Mouse (Mus musculus) CH12.LX (cell line): ENCODE data around the gene Cpz. TPM values are rescaled to one million over a fixed set of nuclear protein-coding genes. Genes with fewer than 3 reads are reported as not detected.

Source experiments
- DNase-seq: peaks from one replicate; pipeline ENCODE4 v3.0.0-alpha.2; 2013; ENCODE audit errors: extremely low read depth
- H3K27ac ChIP-seq: 2 replicates; pipeline ENCODE4 v1.5.1; 2012; ENCODE audit warnings: low read depth, mild to moderate bottlenecking, control low read depth, moderate library complexity; ENCODE audit not compliant: insufficient read depth
- H3K27me3 ChIP-seq: replicated peaks from 2 replicates; pipeline ENCODE3; 2012; ENCODE audit warnings: inconsistent platforms
- H3K36me3 ChIP-seq, 2 experiments: replicated peaks in 1 of 2; 2 replicates each; pipeline versions ENCODE3 to v1.6.1; 2012; ENCODE audit warnings: inconsistent platforms in 1 of 2, low read length in 1 of 2, mild to moderate bottlenecking in 1 of 2, mixed read lengths in 1 of 2, moderate library complexity in 1 of 2; ENCODE audit not compliant: control insufficient read depth in 1 of 2, insufficient read depth in 1 of 2
- H3K4me1 ChIP-seq, 2 experiments: 2 replicates each; pipeline ENCODE4 v1.6.1; 2012; ENCODE audit warnings: inconsistent platforms in 1 of 2, moderate library complexity in 1 of 2; ENCODE audit not compliant: insufficient read depth in 2 of 2, control insufficient read depth in 1 of 2
- H3K4me2 ChIP-seq: 2 replicates; pipeline ENCODE4 v1.6.1; 2012; ENCODE audit warnings: low read depth, mild to moderate bottlenecking, control low read depth; ENCODE audit not compliant: poor library complexity, insufficient read depth, severe bottlenecking
- H3K4me3 ChIP-seq, 3 experiments: fragments of 150-350 bp in 1 of 3; sonication (generic) in 1 of 3; replicated peaks in 1 of 3; 2 replicates each; pipeline versions ENCODE3 to v1.5.1; 2011 to 2012; ENCODE audit warnings: low read depth in 2 of 3, low read length in 2 of 3, mild to moderate bottlenecking in 2 of 3, moderate library complexity in 2 of 3, control low read depth in 1 of 3, improper control_type of control experiment in 1 of 3, inconsistent platforms in 1 of 3, mixed read lengths in 1 of 3; ENCODE audit not compliant: poor library complexity in 1 of 3
- H3K79me2 ChIP-seq: replicated peaks from 2 replicates; pipeline ENCODE4 v1.6.1; 2012; ENCODE audit warnings: mild to moderate bottlenecking, moderate library complexity; ENCODE audit not compliant: control insufficient read depth, poor library complexity, insufficient read depth, severe bottlenecking; ENCODE audit errors: extremely low read depth
- H3K9ac ChIP-seq: 2 replicates; pipeline ENCODE4 v1.6.1; 2012; ENCODE audit warnings: low read depth, mild to moderate bottlenecking, control low read depth, moderate library complexity; ENCODE audit not compliant: insufficient read depth
- H3K9me3 ChIP-seq: replicated peaks from 2 replicates; pipeline ENCODE3; 2012; ENCODE audit warnings: low read length, inconsistent platforms, mixed read lengths
- BHLHE40 ChIP-seq: IDR thresholded peaks from 2 replicates; pipeline ENCODE4 v1.6.1; 2011; ENCODE audit warnings: mild to moderate bottlenecking, low read depth, low read length, improper control_type of control experiment
- CHD1 ChIP-seq: IDR thresholded peaks from 2 replicates; pipeline ENCODE4 v1.6.1; 2012; ENCODE audit warnings: low read depth, low read length, improper control_type of control experiment, inconsistent platforms
- CHD2 ChIP-seq: IDR thresholded peaks from 2 replicates; pipeline ENCODE4 v1.6.1; 2011; ENCODE audit warnings: low read length, improper control_type of control experiment
- CTCF ChIP-seq, 2 experiments: IDR thresholded peaks in 1 of 2; conservative IDR thresholded peaks in 1 of 2; 2 replicates each; pipeline ENCODE4 v1.5.1; 2011 to 2012; ENCODE audit warnings: low read depth in 2 of 2, low read length in 2 of 2, improper control_type of control experiment in 1 of 2, inconsistent platforms in 1 of 2, mild to moderate bottlenecking in 1 of 2, moderate library complexity in 1 of 2
- E2F4 ChIP-seq: IDR thresholded peaks from 2 replicates; pipeline ENCODE4 v1.6.1; 2011; ENCODE audit warnings: low read depth, low read length, improper control_type of control experiment; ENCODE audit not compliant: insufficient replicate concordance
- ETS1 ChIP-seq: conservative IDR thresholded peaks from 2 replicates; pipeline ENCODE4 v1.6.1; 2012; ENCODE audit warnings: low read depth, mild to moderate bottlenecking, inconsistent platforms, low read length, improper control_type of control experiment, moderate library complexity
- GABPA ChIP-seq: IDR thresholded peaks from 2 replicates; pipeline ENCODE4 v1.6.1; 2012; ENCODE audit warnings: low read depth, low read length, improper control_type of control experiment, inconsistent platforms; ENCODE audit not compliant: insufficient replicate concordance
- HCFC1 ChIP-seq: IDR thresholded peaks from 2 replicates; pipeline ENCODE4 v1.6.1; 2012; ENCODE audit warnings: low read depth, mild to moderate bottlenecking, inconsistent platforms, low read length, improper control_type of control experiment
- KAT2A ChIP-seq: IDR thresholded peaks from 2 replicates; pipeline ENCODE4 v1.6.1; 2012; ENCODE audit warnings: low read length, improper control_type of control experiment, inconsistent platforms; ENCODE audit not compliant: insufficient replicate concordance
- MAFK ChIP-seq: IDR thresholded peaks from 2 replicates; pipeline ENCODE4 v1.6.1; 2011; ENCODE audit warnings: low read length, improper control_type of control experiment; ENCODE audit not compliant: insufficient replicate concordance
- MAX ChIP-seq: IDR thresholded peaks from 2 replicates; pipeline ENCODE4 v1.6.1; 2011; ENCODE audit warnings: low read length, improper control_type of control experiment
- MAZ ChIP-seq: IDR thresholded peaks from 2 replicates; pipeline ENCODE4 v1.6.1; 2012; ENCODE audit warnings: low read depth, mild to moderate bottlenecking, inconsistent platforms, low read length, improper control_type of control experiment, moderate library complexity
- MEF2A ChIP-seq: IDR thresholded peaks from 2 replicates; pipeline ENCODE4 v1.6.1; 2014; ENCODE audit warnings: low read depth, mild to moderate bottlenecking, inconsistent platforms, low read length, improper control_type of control experiment, borderline replicate concordance
- MXI1 ChIP-seq: IDR thresholded peaks from 2 replicates; pipeline ENCODE4 v1.6.1; 2011; ENCODE audit warnings: mild to moderate bottlenecking, low read depth, low read length, improper control_type of control experiment
- NELFE ChIP-seq: IDR thresholded peaks from 2 replicates; pipeline ENCODE4 v1.6.1; 2011; ENCODE audit warnings: low read depth, low read length, improper control_type of control experiment
- NRF1 ChIP-seq: IDR thresholded peaks from 2 replicates; pipeline ENCODE4 v1.6.1; 2014; ENCODE audit warnings: low read depth, mild to moderate bottlenecking, inconsistent platforms, low read length, improper control_type of control experiment, moderate library complexity
- POLR2A ChIP-seq: IDR thresholded peaks from 2 replicates; pipeline ENCODE4 v1.6.1; 2011; ENCODE audit warnings: low read depth, mild to moderate bottlenecking, improper control_type of control experiment, low read length
- POLR2AphosphoS2 ChIP-seq: IDR thresholded peaks from 2 replicates; pipeline ENCODE4 v1.6.1; 2011; ENCODE audit warnings: low read depth, low read length, improper control_type of control experiment
- RAD21 ChIP-seq: IDR thresholded peaks from 2 replicates; pipeline ENCODE4 v1.6.1; 2011; ENCODE audit warnings: low read depth, mild to moderate bottlenecking, low read length, improper control_type of control experiment, moderate library complexity
- SMC3 ChIP-seq: IDR thresholded peaks from 2 replicates; pipeline ENCODE4 v1.6.1; 2011; ENCODE audit warnings: low read depth, low read length, improper control_type of control experiment
- TCF12 ChIP-seq: IDR thresholded peaks from 2 replicates; pipeline ENCODE4 v1.6.1; 2014; ENCODE audit warnings: low read depth, mild to moderate bottlenecking, inconsistent platforms, low read length, improper control_type of control experiment
- UBTF ChIP-seq: IDR thresholded peaks from 2 replicates; pipeline ENCODE4 v1.6.1; 2012; ENCODE audit warnings: low read depth, mild to moderate bottlenecking, inconsistent platforms, low read length, improper control_type of control experiment, moderate library complexity
- USF1 ChIP-seq: IDR thresholded peaks from 2 replicates; pipeline ENCODE4 v1.6.1; 2014; ENCODE audit warnings: low read depth, mild to moderate bottlenecking, inconsistent platforms, low read length, improper control_type of control experiment
- ZC3H11A ChIP-seq: IDR thresholded peaks from 2 replicates; pipeline ENCODE4 v1.6.1; 2012; ENCODE audit warnings: low read depth, mild to moderate bottlenecking, inconsistent platforms, low read length, improper control_type of control experiment
- ZKSCAN1 ChIP-seq: IDR thresholded peaks from 2 replicates; pipeline ENCODE4 v1.6.1; 2012; ENCODE audit warnings: low read depth, inconsistent platforms, low read length, improper control_type of control experiment, borderline replicate concordance
- ZNF384 ChIP-seq: IDR thresholded peaks from 2 replicates; pipeline ENCODE4 v1.6.1; 2012; ENCODE audit warnings: low read depth, low read length, improper control_type of control experiment, inconsistent platforms
- dilution Hi-C: fragments of 300-500 bp; cut with MboI; formaldehyde crosslinking; loops from 2 replicates; pipeline ENCODE4 v1.14.3; 2020; ENCODE audit warnings: low sequenced_read_pairs; ENCODE audit not compliant: extremely low pct_unique_long_range_greater_than_20kb, extremely low pct_ligation_motif_present
- in situ Hi-C: fragments of 300-500 bp; cut with MboI; formaldehyde crosslinking; loops from 3 replicates; pipeline ENCODE4 v1.14.3; 2019; ENCODE audit warnings: low sequenced_read_pairs, low pct_ligation_motif_present, low pct_unique_long_range_greater_than_20kb, mixed read lengths
- polyA plus RNA-seq: library from polyadenylated mRNA; unstranded; fragments of >175 nt; gene quantifications from 2 replicates; pipeline ENCODE4 v1.2.1, GENCODE M21; 2012; ENCODE audit warnings: low read depth; ENCODE audit not compliant: insufficient read length
- total RNA-seq, 2 experiments: library from RNA; depleted of rRNA; stranded (reverse); fragments of 300-350 nt in 1 of 2; fragments of >200 nt in 1 of 2; gene quantifications; 2 replicates each; pipeline ENCODE4 v1.2.3; 2012 to 2014

The Cpz gene
- total RNA-seq (2012; rRNA removed) (not detected in 2 replicates), total RNA-seq (2014; rRNA removed) (not detected in 2 replicates), polyA plus RNA-seq (not detected in 2 replicates)

DNA sequence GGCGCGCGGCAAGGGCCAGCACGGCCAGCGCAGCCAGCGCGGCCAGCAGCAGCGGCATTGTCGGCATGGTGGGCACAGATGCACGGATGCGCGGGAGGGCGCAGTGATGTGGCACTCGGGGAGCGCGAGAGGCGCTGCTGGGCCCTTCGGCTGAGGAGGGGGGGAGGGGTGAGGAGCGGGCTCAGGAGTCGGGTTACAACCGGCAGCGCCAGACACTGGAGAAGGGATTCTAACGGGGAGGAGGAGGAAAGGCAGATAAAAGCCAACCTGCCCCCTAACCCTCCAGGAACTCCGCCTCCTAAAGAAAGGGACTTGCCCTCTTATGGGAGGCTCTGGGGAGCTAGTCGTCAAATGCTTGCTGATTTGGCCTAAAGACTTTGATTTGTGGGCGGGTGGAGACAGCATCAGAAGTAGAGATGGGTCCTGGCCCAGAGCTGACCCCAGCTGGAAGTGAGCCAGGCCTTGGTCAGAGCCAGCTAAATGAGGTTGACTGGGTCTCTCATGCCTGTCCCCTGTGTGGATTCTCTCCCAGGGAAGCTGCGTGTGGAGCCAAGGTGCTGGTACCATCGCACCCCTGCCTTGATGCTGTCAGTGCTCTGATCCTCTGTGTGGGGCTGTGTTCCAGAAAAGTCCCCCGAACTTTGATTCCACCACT is at the start of gene Cpz:
Gene Cpz, minus strand, starts transcription at position 230 of the 655 bp plus-strand sequence.
- no peak within 1 kb of the TSS for H3K4me2 ChIP-seq
- in situ Hi-C loops = no loop called here
- no peak within 1 kb of the TSS for H3K9ac ChIP-seq
- H3K4me1 ChIP-seq = no peaks in the 10 kb centered on the region
- TF ChIP-seq MEF2A (no peak), SMC3 (no peak), HCFC1 (no peak), MXI1 (no peak), CTCF (conservative IDR thresholded peaks at IDR 0.05 in 1 of 2, IDR thresholded peaks at IDR 0.05 in 1 of 2; ENCODE audit: low read depth in 2 of 2, low read length in 2 of 2) (no peak), ZNF384 (no peak), E2F4 (no peak), ZC3H11A (no peak), CHD1 (no peak), USF1 (no peak)
- TF ChIP-seq, all 38 proteins: peak for 0
- H3K4me3 ChIP-seq = no peak within 1 kb of the TSS
- peaks cover 84% of the 10 kb centered on the region for H3K27me3 ChIP-seq
- dilution Hi-C loops = no loop called here
- H3K9me3 ChIP-seq = no peaks in the 10 kb centered on the region
- H3K36me3 ChIP-seq = no peaks in the 10 kb centered on the region
- no peaks in the 10 kb centered on the region for H3K79me2 ChIP-seq
- DNase-seq = no peak
- no peak within 1 kb of the TSS for H3K27ac ChIP-seq

DNA sequence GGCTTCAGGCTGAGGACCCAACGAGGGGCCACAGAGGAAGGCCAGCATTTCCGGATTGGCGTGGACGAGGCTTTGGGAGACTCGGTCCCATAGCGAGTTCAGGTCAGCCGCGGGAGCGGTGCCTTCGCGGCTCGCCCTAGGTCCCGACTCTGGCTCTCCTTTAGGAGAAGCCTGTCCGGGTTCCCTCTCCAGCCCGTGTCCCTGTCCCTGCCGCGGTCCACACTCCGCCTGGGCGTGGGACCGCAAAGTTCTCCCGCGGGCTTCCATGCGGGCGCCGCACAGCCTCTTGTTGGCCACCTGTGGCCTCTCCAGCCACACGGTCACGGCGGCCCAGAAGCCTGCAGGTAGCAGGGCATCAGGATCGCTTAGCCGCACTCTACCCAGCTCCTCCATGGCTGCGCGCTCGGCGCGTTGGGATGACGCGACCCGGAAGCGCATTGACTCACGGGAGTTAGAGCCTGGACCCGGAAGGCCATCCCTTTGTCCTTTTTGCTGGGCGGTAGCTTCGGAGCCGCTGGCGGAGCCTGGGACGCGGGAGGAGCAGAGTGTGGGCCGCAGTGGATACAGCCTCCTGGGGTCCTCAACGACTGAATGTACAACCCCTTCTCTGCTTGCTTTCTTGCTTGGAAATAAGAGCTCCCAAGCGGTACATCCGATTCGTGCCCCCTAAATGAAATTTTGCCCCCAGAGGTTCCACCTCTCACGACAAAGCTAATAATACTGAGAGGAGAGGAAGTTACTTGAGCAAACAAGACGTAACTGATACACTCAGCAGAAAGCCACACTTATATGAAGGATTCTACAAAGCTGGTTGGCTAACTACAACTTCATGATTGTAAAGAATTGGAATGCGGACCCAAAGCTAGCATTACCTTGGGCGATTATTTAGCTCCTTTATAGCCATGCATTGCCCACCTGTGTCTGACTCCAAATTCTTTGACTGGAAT is 49.4 kb upstream of the Cpz start, which contains the start of gene Trmt44:
Gene Trmt44, minus strand, starts transcription at position 418 of the 947 bp plus-strand sequence.
- peak; percentile 81 for DNase-seq
- Histone ChIP-seq H3K27ac (no peak within 1 kb of the TSS), H3K79me2 (0 out of 2 replicates have a peak, but pooled peaks cover 6% of the 10 kb centered on the region), H3K9ac (peak within 1 kb of the TSS; percentile 72), H3K27me3 (peaks cover 6% of the 10 kb centered on the region), H3K36me3 (peaks cover 25 to 39% of the 10 kb centered on the region in 2 experiments), H3K4me1 (peaks cover 6 to 9% of the 10 kb centered on the region in 2 experiments; a peak in 3 of 4 replicates), H3K9me3 (no peaks in the 10 kb centered on the region), H3K4me3 (peak within 1 kb of the TSS; percentile 83 to 99 (median 95)), H3K4me2 (peak within 1 kb of the TSS; percentile 87)
- dilution Hi-C loops (no loop called here), in situ Hi-C loops (no loop called here)
- TF ChIP-seq MAX = peak; percentile 41; the same call in 1 of the 2 replicates
- TF ChIP-seq UBTF = no peak
- peak; percentile 75 for TF ChIP-seq CHD2
- no peak for TF ChIP-seq MAFK
- no peak for TF ChIP-seq SMC3
- peak; percentile 95 for TF ChIP-seq MXI1
- peak; percentile 16; the same call in 1 of the 2 replicates for TF ChIP-seq ETS1
- peak; percentile 88 for TF ChIP-seq TCF12
- peak; percentile 89 for TF ChIP-seq POLR2AphosphoS2
- TF ChIP-seq CHD1 = no peak
- peak; percentile 94 for TF ChIP-seq NELFE
- TF ChIP-seq ZC3H11A = no peak
- no peak for TF ChIP-seq MAZ
- peak; percentile 47; the same call in 1 of the 2 replicates for TF ChIP-seq NRF1
- peak; percentile 96 for TF ChIP-seq POLR2A
- TF ChIP-seq KAT2A = peak; percentile 94
- TF ChIP-seq RAD21 = no peak
- no peak; the same call in 1 of the 2 replicates for TF ChIP-seq ZKSCAN1
- TF ChIP-seq BHLHE40 = peak; percentile 57
- TF ChIP-seq MEF2A = peak; percentile 81
- TF ChIP-seq E2F4 = peak; percentile 22; the same call in 1 of the 2 replicates
- TF ChIP-seq GABPA = peak; percentile 31; the same call in 1 of the 2 replicates
- no peak for TF ChIP-seq CTCF (conservative IDR thresholded peaks at IDR 0.05 in 1 of 2, IDR thresholded peaks at IDR 0.05 in 1 of 2; ENCODE audit: low read depth in 2 of 2, low read length in 2 of 2)
- peak; percentile 95 for TF ChIP-seq HCFC1
